Mouse (Mus musculus): Measurements from ENCODE around the gene Clcc1. TPM values are rescaled to one million over a fixed set of nuclear protein-coding genes. Genes with fewer than 3 reads are reported as not detected.
"Not testable (repeated sequence)": the region's sequence is repeated elsewhere in the genome, so short reads cannot be mapped to it uniquely, and the experiment has no call there.

The Clcc1 gene
- polyA plus RNA-seq, 2 experiments: 81.3 to 87.7 TPM

- peaks cover 9% of the 10 kb centered on the region; the same call in 1 of the 2 replicates for H3K4me1 ChIP-seq (ENCODE audit: control insufficient read depth, insufficient read depth, low read length)
- no peak for TF ChIP-seq POLR2A (IDR thresholded peaks at IDR 0.05; ENCODE audit: borderline replicate concordance, extremely low read depth, insufficient read depth, insufficient read length)
- H3K9ac ChIP-seq (ENCODE audit: low read depth, low read length, severe bottlenecking): no peak overlapping the region
- H3K9me3 ChIP-seq (ENCODE audit: control insufficient read depth, low read length): no peaks in the 10 kb centered on the region
- H3K36me3 ChIP-seq (ENCODE audit: control insufficient read depth, insufficient read depth, low read length): 0 out of 2 replicates have a peak, but pooled peaks cover 6% of the 10 kb centered on the region
- H3K4me3 ChIP-seq (replicated peaks; ENCODE audit: low read length): no peak overlapping the region
- H3K27ac ChIP-seq (replicated peaks; ENCODE audit: low read depth, low read length): no peak overlapping the region
- H3K4me2 ChIP-seq (replicated peaks; ENCODE audit: low read depth, low read length, severe bottlenecking): no peak overlapping the region
- DNase-seq (ENCODE audit: low spot score): no peak
- WGBS: 88% methylated on average over 7 of the region's 7 CpGs
- ATAC-seq (ENCODE audit: low FRiP score, low read depth): no peak
- H3K27me3 ChIP-seq (ENCODE audit: control insufficient read depth, insufficient read depth, low read length): no peaks in the 10 kb centered on the region
Observed at GRCm38 (mm10) chr3:108655486-108655885, 1.8 kb downstream of the Clcc1 start.

DNA sequence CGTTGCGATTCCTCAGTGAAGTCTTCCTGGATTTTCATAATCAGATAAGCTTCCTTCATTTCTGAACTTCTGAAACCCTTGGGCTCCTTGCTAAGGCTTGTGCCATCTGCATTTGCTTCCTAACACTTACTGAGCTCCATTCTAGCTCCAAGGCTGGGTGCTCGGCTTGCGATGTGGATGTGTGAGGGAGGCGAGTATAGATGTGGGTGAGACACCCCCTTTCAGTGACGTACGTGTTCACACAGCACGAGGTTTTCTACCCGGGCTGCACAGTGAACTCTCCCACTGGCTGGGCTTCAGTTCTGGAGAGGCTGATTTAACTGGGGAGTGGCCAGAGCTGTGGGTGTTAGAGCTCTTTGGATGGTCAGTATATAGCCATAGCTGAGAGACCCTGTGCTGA, 4.9 kb downstream of the Clcc1 start:
- Histone ChIP-seq H3K27me3 (ENCODE audit: control insufficient read depth, insufficient read depth, low read length) (no peaks in the 10 kb centered on the region), H3K9me3 (ENCODE audit: control insufficient read depth, low read length) (no peaks in the 10 kb centered on the region), H3K36me3 (ENCODE audit: control insufficient read depth, insufficient read depth, low read length) (peaks cover 31% of the 10 kb centered on the region), H3K4me2 (replicated peaks; ENCODE audit: low read depth, low read length, severe bottlenecking) (no peak overlapping the region), H3K27ac (replicated peaks; ENCODE audit: low read depth, low read length) (no peak overlapping the region), H3K9ac (ENCODE audit: low read depth, low read length, severe bottlenecking) (no peak overlapping the region), H3K4me3 (replicated peaks; ENCODE audit: low read length) (no peak overlapping the region), H3K4me1 (ENCODE audit: control insufficient read depth, insufficient read depth, low read length) (peaks cover 9% of the 10 kb centered on the region; the same call in 1 of the 2 replicates)
- DNase-seq (ENCODE audit: low spot score) (no peak), ATAC-seq (ENCODE audit: low FRiP score, low read depth) (no peak)
- no peak for TF ChIP-seq POLR2A (IDR thresholded peaks at IDR 0.05; ENCODE audit: borderline replicate concordance, extremely low read depth, insufficient read depth, insufficient read length)
- WGBS: 97% methylated on average over 9 of the region's 9 CpGs

- WGBS: 80% methylated on average over 1 of the region's 1 CpGs
- H3K27me3 ChIP-seq (ENCODE audit: control insufficient read depth, insufficient read depth, low read length): no peaks in the 10 kb centered on the region
- no peak overlapping the region for H3K4me3 ChIP-seq (replicated peaks; ENCODE audit: low read length)
- H3K4me2 ChIP-seq (replicated peaks; ENCODE audit: low read depth, low read length, severe bottlenecking): no peak overlapping the region
- peaks cover 45% of the 10 kb centered on the region for H3K36me3 ChIP-seq (ENCODE audit: control insufficient read depth, insufficient read depth, low read length)
- no peak overlapping the region for H3K9ac ChIP-seq (ENCODE audit: low read depth, low read length, severe bottlenecking)
- no peak overlapping the region for H3K27ac ChIP-seq (replicated peaks; ENCODE audit: low read depth, low read length)
- TF ChIP-seq POLR2A (IDR thresholded peaks at IDR 0.05; ENCODE audit: borderline replicate concordance, extremely low read depth, insufficient read depth, insufficient read length): no peak
- DNase-seq (ENCODE audit: low spot score) (no peak), ATAC-seq (ENCODE audit: low FRiP score, low read depth) (no peak)
- H3K9me3 ChIP-seq (ENCODE audit: control insufficient read depth, low read length): no peaks in the 10 kb centered on the region
- no peaks in the 10 kb centered on the region for H3K4me1 ChIP-seq (ENCODE audit: control insufficient read depth, insufficient read depth, low read length)
Observed at GRCm38 (mm10) chr3:108660941-108661340, 7.2 kb downstream of the Clcc1 start.

DNA sequence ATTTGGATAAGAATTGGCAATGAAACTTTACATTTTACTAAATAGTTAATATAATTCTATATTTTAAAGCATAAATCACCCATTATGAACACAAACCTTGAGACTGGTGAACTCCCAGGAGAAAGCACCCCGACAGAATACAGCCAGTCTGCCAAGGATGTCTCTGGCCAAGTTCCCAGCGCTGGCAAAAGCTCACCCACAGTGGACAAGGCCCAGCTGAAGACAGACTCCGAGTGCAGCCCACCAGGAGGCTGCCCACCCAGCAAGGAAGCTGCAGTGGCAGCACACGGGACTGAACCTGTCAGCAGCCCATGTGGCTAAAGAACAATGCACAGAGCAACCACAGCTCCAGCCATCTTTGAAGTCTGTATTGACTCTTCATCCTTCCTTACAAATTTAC, 22.9 kb downstream of the Clcc1 start:
- Histone ChIP-seq H3K36me3 (ENCODE audit: control insufficient read depth, insufficient read depth, low read length) (peaks cover 92% of the 10 kb centered on the region), H3K9ac (ENCODE audit: low read depth, low read length, severe bottlenecking) (no peak overlapping the region), H3K9me3 (ENCODE audit: control insufficient read depth, low read length) (no peaks in the 10 kb centered on the region), H3K4me3 (replicated peaks; ENCODE audit: low read length) (no peak overlapping the region), H3K27ac (replicated peaks; ENCODE audit: low read depth, low read length) (no peak overlapping the region), H3K4me2 (replicated peaks; ENCODE audit: low read depth, low read length, severe bottlenecking) (no peak overlapping the region), H3K4me1 (ENCODE audit: control insufficient read depth, insufficient read depth, low read length) (no peaks in the 10 kb centered on the region), H3K27me3 (ENCODE audit: control insufficient read depth, insufficient read depth, low read length) (no peaks in the 10 kb centered on the region)
- WGBS: 73% methylated on average over 4 of the region's 4 CpGs
- TF ChIP-seq POLR2A (IDR thresholded peaks at IDR 0.05; ENCODE audit: borderline replicate concordance, extremely low read depth, insufficient read depth, insufficient read length): no peak
- no peak for DNase-seq (ENCODE audit: low spot score)
- ATAC-seq (ENCODE audit: low FRiP score, low read depth): no peak

DNA sequence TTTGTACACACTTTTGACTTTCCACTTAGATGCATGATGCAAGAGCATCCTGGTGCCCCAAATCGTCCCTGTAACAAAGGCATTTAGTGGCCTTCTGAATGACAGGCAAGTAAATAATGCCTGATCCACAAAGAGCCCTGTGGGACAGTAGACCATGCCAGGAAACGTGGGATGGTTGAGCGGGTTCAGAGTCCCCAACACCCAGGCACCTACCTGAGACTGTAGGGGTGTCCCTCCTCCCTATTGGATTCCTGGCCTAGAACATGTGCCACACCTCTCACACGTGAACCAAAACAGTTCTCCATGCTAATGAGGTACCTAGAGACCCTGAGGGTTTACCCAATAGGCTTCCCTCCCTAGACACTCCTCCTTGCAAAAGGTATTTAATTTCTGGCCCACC, 27.3 kb downstream of the Clcc1 start:
- DNase-seq (ENCODE audit: low spot score) (no peak), ATAC-seq (ENCODE audit: low FRiP score, low read depth) (no peak)
- Histone ChIP-seq H3K4me3 (replicated peaks; ENCODE audit: low read length) (no peak overlapping the region), H3K27ac (replicated peaks; ENCODE audit: low read depth, low read length) (no peak overlapping the region), H3K4me1 (ENCODE audit: control insufficient read depth, insufficient read depth, low read length) (no peaks in the 10 kb centered on the region), H3K4me2 (replicated peaks; ENCODE audit: low read depth, low read length, severe bottlenecking) (no peak overlapping the region), H3K9ac (ENCODE audit: low read depth, low read length, severe bottlenecking) (no peak overlapping the region), H3K27me3 (ENCODE audit: control insufficient read depth, insufficient read depth, low read length) (no peaks in the 10 kb centered on the region), H3K36me3 (ENCODE audit: control insufficient read depth, insufficient read depth, low read length) (peaks cover 96% of the 10 kb centered on the region), H3K9me3 (ENCODE audit: control insufficient read depth, low read length) (no peaks in the 10 kb centered on the region)
- TF ChIP-seq POLR2A (IDR thresholded peaks at IDR 0.05; ENCODE audit: borderline replicate concordance, extremely low read depth, insufficient read depth, insufficient read length): no peak
- 85% methylated on average over 4 of the region's 4 CpGs for WGBS

DNA sequence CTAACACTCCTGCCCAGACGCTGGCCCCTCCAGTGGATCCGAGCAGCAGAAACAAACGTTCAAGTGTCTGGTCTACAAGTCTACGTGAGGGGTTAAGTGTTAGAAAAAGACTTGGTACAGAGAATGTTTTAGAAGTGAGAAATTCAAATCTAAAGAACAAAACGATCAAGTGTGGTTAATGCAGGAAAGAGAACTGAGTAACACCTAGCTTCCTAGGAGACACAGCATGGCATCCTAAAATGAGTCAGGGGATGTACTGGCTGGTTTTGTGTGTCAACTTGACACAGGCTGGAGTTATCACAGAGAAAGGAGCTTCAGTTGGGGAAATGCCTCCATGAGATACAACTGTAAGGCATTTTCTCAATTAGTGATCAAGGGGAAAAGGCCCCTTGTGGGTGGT, 29.9 kb downstream of the Clcc1 start:
- H3K36me3 ChIP-seq (ENCODE audit: control insufficient read depth, insufficient read depth, low read length): peaks cover 92% of the 10 kb centered on the region
- not testable (repeated sequence) for H3K27me3 ChIP-seq (ENCODE audit: control insufficient read depth, insufficient read depth, low read length); H3K4me2 ChIP-seq (replicated peaks; ENCODE audit: low read depth, low read length, severe bottlenecking); DNase-seq (ENCODE audit: low spot score); H3K9me3 ChIP-seq (ENCODE audit: control insufficient read depth, low read length); H3K4me1 ChIP-seq (ENCODE audit: control insufficient read depth, insufficient read depth, low read length); H3K4me3 ChIP-seq (replicated peaks; ENCODE audit: low read length); H3K27ac ChIP-seq (replicated peaks; ENCODE audit: low read depth, low read length); H3K9ac ChIP-seq (ENCODE audit: low read depth, low read length, severe bottlenecking); ATAC-seq (ENCODE audit: low FRiP score, low read depth)
- 96% methylated on average over 5 of the region's 5 CpGs for WGBS

All from limb, embryonic 14.5 days (tissue).